Mouse (Mus musculus) left cerebral cortex, adult 11 months (tissue): ENCODE results near the gene Rgr.
"Not testable (repeated sequence)": the region's sequence is repeated elsewhere in the genome, so short reads cannot be mapped to it uniquely, and the experiment has no call there.

Experiments used
- DNase-seq: peaks from one replicate; pipeline ENCODE4 v3.0.0; 2022; ENCODE audit warnings: low spot score

The Rgr gene

DNA sequence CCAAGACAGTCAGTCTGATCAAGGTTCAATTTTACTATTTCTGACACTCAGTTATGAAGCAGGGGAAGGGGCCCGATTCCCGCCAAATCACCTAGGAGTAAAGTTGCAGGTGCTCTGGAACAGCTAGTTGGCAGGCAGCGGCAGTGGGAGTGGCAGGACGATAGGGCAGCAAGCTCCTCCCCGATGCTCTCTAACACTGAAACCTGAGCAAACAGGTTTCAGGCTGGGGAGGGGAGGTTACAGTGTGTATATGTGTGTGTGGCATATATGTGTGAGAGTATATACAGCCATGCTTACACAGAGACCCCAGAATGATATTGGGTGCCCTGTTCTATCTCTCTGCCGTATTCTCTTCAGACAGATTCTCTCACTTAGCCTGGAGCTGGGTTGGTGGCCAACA, 48.0 kb downstream of the Rgr start:
- not testable (repeated sequence) for DNase-seq

DNA sequence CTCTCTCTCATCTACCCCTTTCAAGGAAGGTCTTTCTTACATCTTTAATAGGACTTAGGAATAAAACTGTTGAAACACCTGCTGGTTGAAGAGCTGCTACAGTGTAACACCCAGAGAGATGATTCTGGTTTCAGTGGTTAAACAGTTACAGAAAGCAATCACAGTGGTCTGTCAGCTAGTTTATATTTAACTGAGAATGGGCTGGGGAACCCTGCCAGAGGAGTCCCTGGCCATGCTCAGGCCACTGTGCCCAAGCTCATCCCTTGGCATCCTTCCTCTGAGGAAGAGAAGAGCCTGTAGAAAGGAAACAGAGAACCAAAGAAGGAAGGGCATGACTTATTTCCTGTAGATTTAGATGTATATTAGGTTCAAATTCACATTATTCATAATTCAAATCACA, 59.0 kb downstream of the Rgr start:
- no peak for DNase-seq

DNA sequence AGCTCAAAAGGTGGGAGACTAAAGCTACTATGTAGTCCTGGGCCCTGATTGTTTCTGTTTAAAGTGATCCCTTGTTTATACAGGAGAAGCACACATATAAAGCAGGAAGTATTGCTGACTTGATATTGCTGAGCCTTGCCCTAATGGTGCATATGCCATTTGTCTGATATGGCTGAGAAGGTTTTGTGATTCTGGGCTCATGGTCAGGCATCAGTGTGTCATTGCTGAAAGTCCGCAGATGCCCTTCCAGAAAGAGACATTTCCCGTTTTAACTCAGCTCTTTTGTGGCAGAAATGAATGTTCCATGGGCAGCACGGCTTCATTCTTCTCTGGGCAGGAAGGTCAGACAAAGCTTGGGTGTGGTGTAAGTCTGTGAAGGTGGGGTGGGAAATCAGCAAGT, 63.1 kb downstream of the Rgr start:
- DNase-seq = no peak
